Mouse (Mus musculus) ES-E14 (cell line): Measurements from ENCODE around the gene AW549877. TPM values are rescaled to one million over a fixed set of nuclear protein-coding genes. Genes with fewer than 3 reads are reported as not detected.

Experiments
- DNase-seq: peaks from one replicate; pipeline ENCODE4 v3.0.0-alpha.2; 2013; ENCODE audit warnings: low read depth, low spot score
- H3K27ac ChIP-seq: 2 replicates; pipeline ENCODE4 v1.5.1; 2012; ENCODE audit warnings: low read depth, mild to moderate bottlenecking, low read length, moderate library complexity, mixed read lengths; ENCODE audit not compliant: poor library complexity, insufficient read depth, severe bottlenecking
- H3K36me3 ChIP-seq: 2 replicates; pipeline ENCODE4 v1.6.1; 2012; ENCODE audit warnings: mild to moderate bottlenecking, low read length, moderate library complexity, mixed read lengths; ENCODE audit not compliant: control insufficient read depth, poor library complexity, insufficient read depth, severe bottlenecking
- H3K4me1 ChIP-seq, 2 experiments: fragments of 150-350 bp in 1 of 2; sonication (generic) in 1 of 2; 2 replicates each; pipeline ENCODE4 v1.6.1; 2012; ENCODE audit warnings: low read length in 2 of 2, mild to moderate bottlenecking in 1 of 2, mixed read lengths in 1 of 2; ENCODE audit not compliant: control insufficient read depth in 2 of 2, insufficient read depth in 2 of 2, poor library complexity in 1 of 2
- H3K4me3 ChIP-seq, 2 experiments: fragments of 150-350 bp in 1 of 2; sonication (generic) in 1 of 2; 2 replicates each; pipeline ENCODE4 v1.5.1; 2012; ENCODE audit warnings: low read length in 2 of 2, low read depth in 1 of 2, mild to moderate bottlenecking in 1 of 2, mixed read lengths in 1 of 2; ENCODE audit not compliant: insufficient read depth in 1 of 2, poor library complexity in 1 of 2, severe bottlenecking in 1 of 2
- H3K9ac ChIP-seq: 2 replicates; pipeline ENCODE4 v1.6.1; 2012; ENCODE audit warnings: low read depth, mild to moderate bottlenecking, low read length, mixed read lengths; ENCODE audit not compliant: poor library complexity, insufficient read depth, severe bottlenecking
- H3K9me3 ChIP-seq: fragments of 150-350 bp; sonication (generic); 2 replicates; pipeline ENCODE4 v1.6.1; 2012; ENCODE audit warnings: low read depth, mild to moderate bottlenecking, low read length; ENCODE audit not compliant: control insufficient read depth, insufficient read depth
- CHD2 ChIP-seq: IDR thresholded peaks from 2 replicates; pipeline ENCODE4 v1.6.1; 2014; ENCODE audit warnings: mild to moderate bottlenecking, low read depth, low read length, inconsistent platforms
- HCFC1 ChIP-seq: IDR thresholded peaks from 2 replicates; pipeline ENCODE4 v1.6.1; 2012; ENCODE audit warnings: low read length, inconsistent platforms, borderline replicate concordance; ENCODE audit not compliant: insufficient read depth
- MAFK ChIP-seq: IDR thresholded peaks from 2 replicates; pipeline ENCODE4 v1.6.1; 2014; ENCODE audit warnings: mild to moderate bottlenecking, low read depth, low read length, inconsistent platforms; ENCODE audit not compliant: insufficient read depth
- ZC3H11A ChIP-seq: IDR thresholded peaks from 2 replicates; pipeline ENCODE4 v1.6.1; 2012; ENCODE audit warnings: low read depth, mild to moderate bottlenecking, inconsistent platforms, low read length, borderline replicate concordance
- ZNF384 ChIP-seq: IDR thresholded peaks from 2 replicates; pipeline ENCODE4 v1.6.1; 2012; ENCODE audit warnings: low read depth, low read length, inconsistent platforms
- in situ Hi-C, 2 experiments: fragments of 600-800 bp; cut with MboI; formaldehyde crosslinking; loops; one replicate each; pipeline ENCODE4 v1.15.1; 2025; ENCODE audit warnings: low sequenced_read_pairs in 2 of 2, inconsistent platforms in 1 of 2; ENCODE audit not compliant: unreplicated experiment in 2 of 2
- total RNA-seq: library from RNA; depleted of rRNA; stranded (reverse); fragments of 300-350 nt; gene quantifications from 2 replicates; pipeline ENCODE4 v1.2.3, GENCODE M21; 2012; rRNA removed

Gene AW549877
- total RNA-seq, 1 experiment = 22.6 TPM

DNA sequence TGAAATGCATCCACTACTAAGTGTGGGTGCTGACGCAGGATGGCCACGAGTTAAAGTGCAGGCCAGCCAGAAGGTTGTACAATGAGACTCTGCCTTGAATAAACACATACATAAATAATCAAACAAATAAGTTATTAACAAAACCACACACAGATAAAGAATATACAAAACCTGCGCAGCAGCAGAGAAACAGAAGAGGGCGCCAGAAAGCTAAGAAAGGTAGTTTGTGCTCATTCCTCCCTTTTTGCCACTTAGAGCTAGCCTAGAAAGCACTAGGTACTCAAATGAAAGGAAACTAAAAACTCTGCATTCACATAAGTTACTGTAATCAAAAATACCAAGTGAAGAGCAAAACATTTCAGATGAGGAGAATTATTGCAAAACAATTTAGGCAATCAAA lies 37.6 kb downstream of the AW549877 start:
- no peak for DNase-seq

DNA sequence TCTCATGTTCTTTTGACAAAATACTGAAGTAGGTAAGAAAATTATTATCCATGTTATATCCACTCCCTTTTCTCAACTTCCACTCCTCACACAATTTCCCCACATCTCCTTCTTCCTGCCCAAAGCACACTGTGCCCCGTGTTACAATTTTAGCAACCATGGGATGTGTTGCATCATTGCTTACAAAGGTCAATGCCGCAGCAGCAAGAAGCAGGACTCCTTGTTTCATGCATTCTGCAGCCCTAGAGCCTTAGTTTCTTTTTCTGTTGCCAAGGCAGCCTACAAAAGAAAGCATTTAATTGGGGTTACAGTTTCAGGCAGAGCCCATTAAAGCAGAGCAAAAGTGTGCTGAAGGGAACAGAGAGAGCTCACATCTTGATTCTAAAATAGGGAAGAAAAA lies 40.6 kb downstream of the AW549877 start:
- Histone ChIP-seq H3K9ac (no peak overlapping the region), H3K4me3 (no peak overlapping the region), H3K9me3 (no peaks in the 10 kb centered on the region), H3K27ac (no peak overlapping the region), H3K4me1 (0 out of 4 replicates have a peak, but pooled peaks cover 0 to under 1% of the 10 kb centered on the region in 2 experiments), H3K36me3 (no peaks in the 10 kb centered on the region)
- no peak for TF ChIP-seq MAFK
- no peak for TF ChIP-seq HCFC1
- TF ChIP-seq ZC3H11A = no peak
- TF ChIP-seq ZNF384 = no peak
- TF ChIP-seq CHD2 = no peak
- DNase-seq = no peak
- in situ Hi-C loops = no loop called here

More for the DNA sequence above, 37.6 kb downstream of the AW549877 start:
- no peak for TF ChIP-seq ZNF384
- peak; percentile 17; the same call in 1 of the 2 replicates for TF ChIP-seq ZC3H11A
- Histone ChIP-seq H3K9me3 (no peaks in the 10 kb centered on the region), H3K36me3 (no peaks in the 10 kb centered on the region), H3K4me1 (peaks cover 3 to 7% of the 10 kb centered on the region in 2 experiments; a peak in 2 of 4 replicates), H3K27ac (no peak overlapping the region), H3K4me3 (no peak overlapping the region), H3K9ac (no peak overlapping the region)
- in situ Hi-C loops = no loop called here

DNA sequence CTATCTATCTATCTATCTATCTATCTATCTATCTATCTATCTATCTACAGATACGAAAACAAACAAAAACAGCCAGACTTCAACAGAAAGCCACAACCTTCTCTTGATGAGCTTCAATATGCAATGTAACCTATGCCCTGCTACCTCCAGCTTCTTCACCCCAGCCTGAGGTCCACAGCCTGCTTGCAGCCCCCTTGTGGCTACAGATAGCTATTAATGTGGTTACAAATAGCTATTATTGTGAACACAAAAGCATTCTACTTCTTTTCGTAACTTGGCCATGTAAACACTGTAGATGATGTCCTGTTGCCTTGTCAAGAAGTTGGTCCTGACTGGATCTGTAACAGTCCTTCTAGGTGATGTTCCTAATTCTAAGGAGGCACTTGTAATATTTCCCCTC lies 57.4 kb downstream of the AW549877 start:
- in situ Hi-C loops = no loop called here
- no peaks in the 10 kb centered on the region for H3K9me3 ChIP-seq
- H3K9ac ChIP-seq = no peak overlapping the region
- no peak overlapping the region for H3K27ac ChIP-seq
- no peak for DNase-seq
- H3K4me3 ChIP-seq = no peak overlapping the region
- H3K36me3 ChIP-seq = no peaks in the 10 kb centered on the region
- TF ChIP-seq CHD2 (no peak), HCFC1 (no peak), MAFK (no peak), ZC3H11A (no peak), ZNF384 (no peak)
- H3K4me1 ChIP-seq = no peaks in the 10 kb centered on the region

DNA sequence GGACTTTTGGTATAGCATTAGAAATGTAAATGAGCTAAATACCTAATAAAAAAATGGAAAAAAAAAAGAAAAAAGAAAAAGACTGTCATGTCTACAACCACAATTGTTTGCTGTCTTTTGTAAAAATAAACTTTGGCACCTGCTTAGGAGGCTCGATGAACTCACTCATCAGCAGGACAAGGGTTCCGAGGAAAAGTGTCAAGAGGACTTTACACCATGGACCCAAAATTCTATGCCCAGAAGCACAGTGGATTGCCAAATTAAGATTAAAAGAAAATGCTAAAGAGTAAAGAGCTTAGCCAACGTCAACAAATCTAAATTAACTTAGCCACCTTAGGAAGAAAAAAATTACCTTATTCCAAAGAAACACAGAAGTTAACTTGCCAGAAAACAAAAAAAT lies 59.5 kb downstream of the AW549877 start:
- Histone ChIP-seq H3K27ac (no peak overlapping the region), H3K4me3 (no peak overlapping the region), H3K4me1 (no peaks in the 10 kb centered on the region), H3K9ac (no peak overlapping the region), H3K36me3 (no peaks in the 10 kb centered on the region), H3K9me3 (no peaks in the 10 kb centered on the region)
- in situ Hi-C loops = no loop called here
- TF ChIP-seq CHD2 (no peak), MAFK (no peak), ZNF384 (no peak), ZC3H11A (no peak), HCFC1 (no peak)
- DNase-seq = no peak

DNA sequence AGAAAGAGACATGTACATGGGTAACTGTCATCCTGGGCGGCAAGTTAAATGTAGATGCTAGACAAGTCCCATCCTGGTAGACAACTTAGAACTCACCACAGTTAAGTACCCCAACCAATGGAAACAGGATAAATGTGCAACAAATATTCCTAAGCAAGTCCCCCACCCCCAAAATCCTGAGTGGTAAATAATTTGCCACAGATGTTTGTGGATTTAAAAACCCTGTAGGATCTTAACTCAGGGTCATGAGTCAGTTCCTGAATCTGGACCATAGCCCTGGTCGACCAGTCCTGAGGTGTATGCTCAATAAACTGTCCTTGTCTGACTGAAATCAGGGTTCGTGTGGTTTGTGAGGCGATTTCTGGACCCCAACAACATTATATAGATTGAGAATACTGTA lies 62.1 kb downstream of the AW549877 start:
- in situ Hi-C loops = no loop called here
- no peak for TF ChIP-seq MAFK
- TF ChIP-seq ZNF384 = no peak
- TF ChIP-seq ZC3H11A = no peak
- no peak for TF ChIP-seq CHD2
- TF ChIP-seq HCFC1 = no peak

More for the DNA sequence above, 62.1 kb downstream of the AW549877 start:
- no peak for DNase-seq
- Histone ChIP-seq H3K4me1 (no peaks in the 10 kb centered on the region), H3K9me3 (no peaks in the 10 kb centered on the region), H3K9ac (no peak overlapping the region), H3K4me3 (no peak overlapping the region), H3K36me3 (no peaks in the 10 kb centered on the region), H3K27ac (no peak overlapping the region)

Other genes starting within 250 kb of the AW549877 start
- gene Fbxo4, start 16.2 kb downstream of the AW549877 start, total RNA-seq = 2.9 and 5.2 TPM in 2 replicates
- gene Oxct1, start 30.6 kb upstream of the AW549877 start, total RNA-seq = 52.4 and 53.4 TPM in 2 replicates